Mouse (Mus musculus) limb, embryonic 11.5 days (tissue): ENCODE results near the gene Plscr3. TPM values are rescaled to one million over a fixed set of nuclear protein-coding genes. Genes with fewer than 3 reads are reported as not detected.

ENCODE experiments used
- ATAC-seq: fragments of 200-750 bp; cut with Nextera tagmentation; 2 replicates; pipeline ENCODE4 v1.8.0; 2017; ENCODE audit warnings: low read depth; ENCODE audit not compliant: insufficient number of reproducible peaks, low FRiP score, low TSS enrichment
- DNase-seq: peaks from one replicate; pipeline ENCODE4 v3.0.0-alpha.2; 2015; ENCODE audit warnings: low spot score
- H3K27ac ChIP-seq: fragments of 300-500 bp; sonication (generic); replicated peaks from 2 replicates; pipeline ENCODE4 v1.5.1; 2014; ENCODE audit warnings: low read depth, mild to moderate bottlenecking, low read length
- H3K27me3 ChIP-seq: fragments of 300-500 bp; sonication (generic); 2 replicates; pipeline ENCODE4 v1.6.1; 2014; ENCODE audit warnings: mild to moderate bottlenecking, low read length, mixed read lengths; ENCODE audit not compliant: control insufficient read depth, insufficient read depth
- H3K36me3 ChIP-seq: fragments of 300-500 bp; sonication (generic); 2 replicates; pipeline ENCODE4 v1.6.1; 2014; ENCODE audit warnings: mild to moderate bottlenecking, low read length, moderate library complexity, mixed read lengths; ENCODE audit not compliant: control insufficient read depth, insufficient read depth
- H3K4me1 ChIP-seq: fragments of 300-500 bp; sonication (generic); 2 replicates; pipeline ENCODE4 v1.6.1; 2014; ENCODE audit warnings: low read length, mixed read lengths; ENCODE audit not compliant: control insufficient read depth, insufficient read depth
- H3K4me2 ChIP-seq: fragments of 300-500 bp; sonication (generic); 2 replicates; pipeline ENCODE4 v1.6.1; 2014; ENCODE audit warnings: low read depth, mild to moderate bottlenecking, moderate library complexity; ENCODE audit not compliant: severe bottlenecking
- H3K4me3 ChIP-seq: fragments of 300-500 bp; sonication (generic); 2 replicates; pipeline ENCODE4 v1.5.1; 2014; ENCODE audit warnings: low read depth, low read length
- H3K9ac ChIP-seq: fragments of 300-500 bp; sonication (generic); 2 replicates; pipeline ENCODE4 v1.6.1; 2014; ENCODE audit warnings: mild to moderate bottlenecking, low read length
- H3K9me3 ChIP-seq: fragments of 300-500 bp; sonication (generic); 2 replicates; pipeline ENCODE4 v1.6.1; 2016; ENCODE audit warnings: low read length; ENCODE audit not compliant: control insufficient read depth
- WGBS: fragments of 180-500 bp; shearing (Covaris S2); extraction: QIAGEN DNeasy Blood & Tissue Kit; methylation state at CpG from one replicate; pipeline ENCODE4 v1.1.7; 2014; 5-methylcytosine and 5-hydroxymethylcytosine counted together
- polyA plus RNA-seq: library from polyadenylated mRNA; unstranded; fragments of >200 nt; fragmentation: Nextera tagmentation; extraction: Ambion mirVana; gene quantifications from 2 replicates; pipeline ENCODE4 v1.2.1, GENCODE M21; 2014

The Plscr3 gene
- polyA plus RNA-seq, 1 experiment from 2014 or later = 115 TPM

GRCm38 (mm10) chr11:69803786-69804651, 42.2 kb upstream of the Plscr3 start:
- peak; percentile 79 for DNase-seq
- H3K36me3 ChIP-seq = no peaks in the 10 kb centered on the region
- peaks cover 42% of the 10 kb centered on the region for H3K4me1 ChIP-seq
- peak overlapping the region; percentile 85 for H3K4me2 ChIP-seq
- H3K4me3 ChIP-seq = peak overlapping the region; percentile 46
- H3K9me3 ChIP-seq = no peaks in the 10 kb centered on the region
- 1% methylated on average over 60 of the region's 60 CpGs for WGBS
- H3K9ac ChIP-seq = peak overlapping the region; percentile 41; the same call in 1 of the 2 replicates
- no peak overlapping the region for H3K27ac ChIP-seq
- peaks cover 62% of the 10 kb centered on the region for H3K27me3 ChIP-seq
- no peak for ATAC-seq

DNA sequence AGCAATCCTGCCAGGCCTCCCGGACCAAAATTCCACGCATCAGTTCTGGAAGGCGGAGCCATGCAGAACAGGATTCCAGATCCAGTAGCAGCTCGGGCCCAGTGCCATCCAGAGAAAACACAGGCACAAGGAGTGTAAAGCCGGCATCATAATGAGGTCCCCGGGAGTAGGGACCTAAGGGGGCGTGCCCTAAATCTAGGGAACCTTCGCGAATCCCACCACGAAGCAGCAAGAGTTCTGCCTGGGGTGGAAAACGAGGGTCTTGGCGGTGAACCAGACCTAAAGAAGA, 41.6 kb upstream of the Plscr3 start:
- no peaks in the 10 kb centered on the region for H3K36me3 ChIP-seq
- 3% methylated on average over 12 of the region's 12 CpGs for WGBS
- peak; percentile 41 for DNase-seq
- no peak overlapping the region for H3K9ac ChIP-seq
- H3K4me2 ChIP-seq = peak overlapping the region; percentile 85; the same call in 1 of the 2 replicates
- H3K4me3 ChIP-seq = no peak overlapping the region; the same call in 1 of the 2 replicates
- no peak overlapping the region for H3K27ac ChIP-seq
- peaks cover 61% of the 10 kb centered on the region for H3K27me3 ChIP-seq
- ATAC-seq = no peak
- no peaks in the 10 kb centered on the region for H3K9me3 ChIP-seq
- H3K4me1 ChIP-seq = peaks cover 40% of the 10 kb centered on the region

- Histone ChIP-seq H3K27me3 (peaks cover 57% of the 10 kb centered on the region), H3K27ac (no peak within 1 kb of the TSS), H3K36me3 (no peaks in the 10 kb centered on the region), H3K4me3 (no peak within 1 kb of the TSS; the same call in 1 of the 2 replicates), H3K4me2 (peak within 1 kb of the TSS; percentile 85; the same call in 1 of the 2 replicates), H3K9me3 (no peaks in the 10 kb centered on the region), H3K4me1 (peaks cover 33% of the 10 kb centered on the region), H3K9ac (no peak within 1 kb of the TSS; the same call in 1 of the 2 replicates)
- DNase-seq (peak; percentile 38), ATAC-seq (no peak)
- 6% methylated on average over 29 of the region's 29 CpGs for WGBS
Observed at GRCm38 (mm10) chr11:69804972-69805909, 40.9 kb upstream of the Plscr3 start, which contains the start of gene Tmem102. Gene Tmem102, minus strand, starts transcription at chr11:69805624.

DNA sequence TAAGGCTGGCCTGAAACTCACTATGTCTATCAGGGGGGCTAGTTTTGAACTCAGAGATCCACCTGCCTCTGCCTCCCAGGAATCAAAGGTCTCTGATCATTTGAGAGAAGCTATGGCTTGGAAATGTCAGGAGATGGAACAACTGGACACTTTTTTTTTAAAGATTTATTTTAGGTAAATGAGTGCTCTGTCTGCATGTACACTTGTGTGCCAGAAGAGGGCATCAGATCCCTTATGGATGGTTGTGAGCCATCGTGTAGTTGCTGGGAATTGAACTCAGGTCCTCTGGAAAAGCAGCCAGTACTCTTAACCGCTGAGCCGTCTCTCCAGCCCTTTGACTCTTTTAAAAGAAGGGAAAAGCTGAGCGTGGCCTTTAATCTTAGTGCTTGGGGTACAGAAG, 39.8 kb upstream of the Plscr3 start:
- Histone ChIP-seq H3K9ac (no peak overlapping the region), H3K27ac (no peak overlapping the region), H3K27me3 (peaks cover 48% of the 10 kb centered on the region), H3K4me3 (no peak overlapping the region), H3K4me1 (peaks cover 26% of the 10 kb centered on the region), H3K9me3 (no peaks in the 10 kb centered on the region), H3K36me3 (no peaks in the 10 kb centered on the region), H3K4me2 (no peak overlapping the region)
- ATAC-seq (no peak), DNase-seq (no peak)
- 77% methylated on average over 4 of the region's 4 CpGs for WGBS

DNA sequence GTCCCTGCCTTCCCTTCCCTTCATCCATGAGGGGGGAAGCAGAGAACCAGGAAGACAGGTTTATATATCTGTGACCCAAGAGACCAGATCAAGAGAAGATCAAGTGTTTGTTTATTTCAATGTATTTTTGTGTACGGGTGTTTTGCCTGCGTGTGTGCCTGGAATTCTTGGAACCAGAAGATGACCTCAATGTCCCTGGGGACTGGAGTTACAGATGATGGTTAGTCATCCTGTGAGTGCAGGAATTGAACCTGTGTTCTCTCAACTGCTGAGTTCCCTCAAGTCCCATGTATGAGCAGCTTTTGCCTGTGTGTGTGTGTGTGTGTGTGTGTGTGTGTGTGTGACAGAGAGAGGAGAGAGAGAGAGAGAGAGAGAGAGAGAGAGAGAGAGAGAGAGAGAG, 38.5 kb upstream of the Plscr3 start:
- ATAC-seq = no peak
- 83% methylated on average over 2 of the region's 2 CpGs for WGBS
- peaks cover 36% of the 10 kb centered on the region for H3K27me3 ChIP-seq

GRCm38 (mm10) chr11:69810280-69810679, 35.9 kb upstream of the Plscr3 start:
- no peak overlapping the region for H3K4me2 ChIP-seq
- no peak overlapping the region for H3K4me3 ChIP-seq
- peaks cover 10% of the 10 kb centered on the region for H3K27me3 ChIP-seq
- no peaks in the 10 kb centered on the region for H3K36me3 ChIP-seq
- ATAC-seq (no peak), DNase-seq (no peak)
- H3K9ac ChIP-seq = no peak overlapping the region
- no peaks in the 10 kb centered on the region for H3K9me3 ChIP-seq
- H3K27ac ChIP-seq = no peak overlapping the region
- no peaks in the 10 kb centered on the region for H3K4me1 ChIP-seq

More for the DNA sequence above, 38.5 kb upstream of the Plscr3 start:
- H3K4me2 ChIP-seq = no peak overlapping the region
- no peaks in the 10 kb centered on the region for H3K36me3 ChIP-seq
- H3K4me1 ChIP-seq = peaks cover 16% of the 10 kb centered on the region
- no peak overlapping the region for H3K27ac ChIP-seq
- no peak for DNase-seq
- no peak overlapping the region for H3K9ac ChIP-seq
- H3K4me3 ChIP-seq = no peak overlapping the region
- H3K9me3 ChIP-seq = no peaks in the 10 kb centered on the region

GRCm38 (mm10) chr11:69815155-69815554, 31.0 kb upstream of the Plscr3 start, which contains the start of gene Gm39566:
Gene Gm39566, minus strand, starts transcription at chr11:69815298.
- DNase-seq = no peak
- no peak within 1 kb of the TSS for H3K27ac ChIP-seq
- H3K4me2 ChIP-seq = no peak within 1 kb of the TSS
- H3K27me3 ChIP-seq = no peaks in the 10 kb centered on the region
- H3K9me3 ChIP-seq = no peaks in the 10 kb centered on the region
- no peak for ATAC-seq
- H3K9ac ChIP-seq = no peak within 1 kb of the TSS
- 69% methylated on average over 10 of the region's 10 CpGs for WGBS
- no peaks in the 10 kb centered on the region for H3K36me3 ChIP-seq
- no peak within 1 kb of the TSS for H3K4me3 ChIP-seq
- H3K4me1 ChIP-seq = no peaks in the 10 kb centered on the region

DNA sequence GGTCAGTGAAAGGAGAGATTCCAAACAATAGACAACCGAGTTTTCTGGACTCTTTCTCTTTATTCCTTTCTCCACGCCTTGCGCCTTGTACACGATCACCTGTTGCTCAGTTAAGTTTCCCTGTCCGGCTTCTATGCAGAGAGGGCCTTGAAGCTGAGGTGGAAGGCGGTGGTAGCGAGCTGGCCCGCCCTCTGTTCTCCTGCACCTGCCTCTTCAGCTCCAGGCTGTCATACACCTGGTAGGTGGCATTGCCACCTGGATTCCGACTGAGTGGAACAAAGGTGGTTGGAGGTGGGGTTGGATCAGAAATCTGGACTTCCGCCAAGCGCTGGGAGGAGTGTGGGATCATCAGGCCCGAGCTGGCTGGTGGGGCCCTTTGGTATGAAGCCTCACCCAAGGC, 29.7 kb upstream of the Plscr3 start:
- H3K27me3 ChIP-seq = no peaks in the 10 kb centered on the region
- no peak overlapping the region for H3K4me2 ChIP-seq
- H3K9me3 ChIP-seq = no peaks in the 10 kb centered on the region
- no peak overlapping the region for H3K9ac ChIP-seq
- WGBS = 92% methylated on average over 12 of the region's 12 CpGs
- H3K36me3 ChIP-seq = no peaks in the 10 kb centered on the region
- no peak overlapping the region for H3K4me3 ChIP-seq
- DNase-seq = no peak
- H3K4me1 ChIP-seq = no peaks in the 10 kb centered on the region
- ATAC-seq = no peak
- no peak overlapping the region for H3K27ac ChIP-seq
